Mouse (Mus musculus) liver, adult 10 weeks (tissue): Measurements from ENCODE around the gene Rap1gap. TPM values are rescaled to one million over a fixed set of nuclear protein-coding genes. Genes with fewer than 3 reads are reported as not detected.

Source experiments
- polyA plus RNA-seq: library from polyadenylated mRNA; stranded (reverse); fragments of 350-450 nt; fragmentation: Illumina TruSeq; extraction: RNeasy Lipid Tissue Mini Kit (QIAGEN cat#74804); gene quantifications from one replicate; pipeline ENCODE4 v1.2.3, GENCODE M21; 2014; ENCODE audit warnings: low read depth, low replicate concordance

Rap1gap gene
- polyA plus RNA-seq: not detected

GRCm38 (mm10) chr4:137664433-137664979, at the start of gene Rap1gap:
Gene Rap1gap (plus strand): TSS chr4:137664726.

Other genes starting within 250 kb of the Rap1gap start
- gene Cela3b, start 234.2 kb upstream of the Rap1gap start, polyA plus RNA-seq: not detected
- not detected for gene 1700013G24Rik, start 211.4 kb upstream of the Rap1gap start, polyA plus RNA-seq
- gene Hspg2, start 196.0 kb upstream of the Rap1gap start, polyA plus RNA-seq: 0.19 TPM
- not detected for gene Ldlrad2, start 90.2 kb upstream of the Rap1gap start, polyA plus RNA-seq
- 35.9 TPM for gene Usp48, start 71.0 kb upstream of the Rap1gap start, polyA plus RNA-seq
- 2.7 TPM for gene Alpl, start 131.7 kb downstream of the Rap1gap start, polyA plus RNA-seq
- gene Ece1, start 197.5 kb downstream of the Rap1gap start, polyA plus RNA-seq: 21.7 TPM